Mouse (Mus musculus): ENCODE results near the gene Anks1b.

Anks1b gene

GRCm38 (mm10) chr10:90974491-90974890 is 1101.2 kb downstream of the Anks1b start:
- no peak for DNase-seq

GRCm38 (mm10) chr10:90981811-90982210 is 1108.5 kb downstream of the Anks1b start:
- DNase-seq = no peak

- DNase-seq = no peak
Observed at GRCm38 (mm10) chr10:90983046-90983445, 1109.7 kb downstream of the Anks1b start.

- DNase-seq = no peak
Observed at GRCm38 (mm10) chr10:90990340-90990739, 1117.0 kb downstream of the Anks1b start.

GRCm38 (mm10) chr10:90992237-90992636 is 1118.9 kb downstream of the Anks1b start:
- DNase-seq = no peak

- DNase-seq = no peak
Observed at GRCm38 (mm10) chr10:90993869-90994268, 1120.6 kb downstream of the Anks1b start.

- peak; percentile 34 for DNase-seq
Observed at GRCm38 (mm10) chr10:90999899-91000298, 1126.6 kb downstream of the Anks1b start.

GRCm38 (mm10) chr10:91001421-91001820 is 1128.1 kb downstream of the Anks1b start:
- DNase-seq = peak; percentile 5

GRCm38 (mm10) chr10:91005858-91006538 is 1132.7 kb downstream of the Anks1b start:
- DNase-seq = no peak

Measured in kidney, adult 9 months (tissue).